Mouse (Mus musculus) C2C12 (cell line): ENCODE data around the gene Rbm33. TPM values are rescaled to one million over a fixed set of nuclear protein-coding genes. Genes with fewer than 3 reads are reported as not detected.
A peak's percentile ranks its signal among the peaks of the same experiment; 100 is the strongest.

ENCODE experiments used
- H3K27me3 ChIP-seq: one replicate; pipeline ENCODE4 v1.6.1; 2011; ENCODE audit not compliant: control insufficient read depth, insufficient read depth, insufficient read length
- H3K36me3 ChIP-seq: one replicate; pipeline ENCODE4 v1.6.1; 2011; ENCODE audit not compliant: control insufficient read depth, insufficient read depth
- H3K4me3 ChIP-seq: one replicate; pipeline ENCODE4 v1.5.1; 2011; ENCODE audit warnings: mild to moderate bottlenecking, control low read depth; ENCODE audit not compliant: poor library complexity, insufficient read depth, severe bottlenecking
- H3K79me2 ChIP-seq: one replicate; pipeline ENCODE4 v1.6.1; 2011; ENCODE audit not compliant: control insufficient read depth, insufficient read depth
- H3K79me3 ChIP-seq: one replicate; pipeline ENCODE4 v1.6.1; 2011; ENCODE audit warnings: low read depth, control low read depth
- H3ac ChIP-seq: one replicate; pipeline ENCODE3; 2011; ENCODE audit warnings: low read depth; ENCODE audit not compliant: control insufficient read depth, insufficient read length
- CEBPB ChIP-seq: IDR thresholded peaks from one replicate; pipeline ENCODE4 v1.6.1; 2011; ENCODE audit warnings: low read depth, mild to moderate bottlenecking, control low read depth, moderate library complexity
- CTCF ChIP-seq: IDR thresholded peaks from one replicate; pipeline ENCODE4 v1.5.1; 2011; ENCODE audit not compliant: control insufficient read depth, insufficient read depth, insufficient read length
- FOSL1 ChIP-seq: IDR thresholded peaks from one replicate; pipeline ENCODE4 v1.8.0; 2011; ENCODE audit warnings: mild to moderate bottlenecking, low read length; ENCODE audit not compliant: poor library complexity, insufficient read depth, severe bottlenecking
- MAX ChIP-seq: IDR thresholded peaks from one replicate; pipeline ENCODE4 v1.6.1; 2011; ENCODE audit warnings: mild to moderate bottlenecking, control low read depth
- MYOD1 ChIP-seq: IDR thresholded peaks from one replicate; pipeline ENCODE4 v1.6.1; 2011; ENCODE audit warnings: low read depth; ENCODE audit not compliant: control insufficient read depth, insufficient read length
- MYOG ChIP-seq: IDR thresholded peaks from one replicate; pipeline ENCODE4 v1.6.1; 2011; ENCODE audit not compliant: control insufficient read depth, insufficient read length; ENCODE audit errors: extremely low read depth
- USF1 ChIP-seq: IDR thresholded peaks from one replicate; pipeline ENCODE4 v1.6.1; 2011; ENCODE audit warnings: low read depth, mild to moderate bottlenecking, control low read depth, moderate library complexity
- long read RNA-seq, 2 experiments: library from polyadenylated mRNA; unstranded; transcript quantifications; one replicate each; pipeline ENCODE4 v2.0.0; 2019 to 2020
- polyA plus RNA-seq: library from polyadenylated mRNA; unstranded; fragments of >200 nt; fragmentation: generic; extraction: Trizol; gene quantifications from one replicate; pipeline ENCODE4 v1.2.1, GENCODE M21; 2012; ENCODE audit warnings: missing spikeins

Gene Rbm33
- 10.1 TPM for polyA plus RNA-seq
- long read RNA-seq, experiment 1, partial matches to known transcripts = 2 of 3 reads
- long read RNA-seq, experiment 1, other reads (novel, unspliced or antisense) = 1 of 3 reads
- long read RNA-seq, experiment 2, partial matches to known transcripts = 9 of 13 reads
- long read RNA-seq, experiment 2, other reads (novel, unspliced or antisense) = 4 of 13 reads

DNA sequence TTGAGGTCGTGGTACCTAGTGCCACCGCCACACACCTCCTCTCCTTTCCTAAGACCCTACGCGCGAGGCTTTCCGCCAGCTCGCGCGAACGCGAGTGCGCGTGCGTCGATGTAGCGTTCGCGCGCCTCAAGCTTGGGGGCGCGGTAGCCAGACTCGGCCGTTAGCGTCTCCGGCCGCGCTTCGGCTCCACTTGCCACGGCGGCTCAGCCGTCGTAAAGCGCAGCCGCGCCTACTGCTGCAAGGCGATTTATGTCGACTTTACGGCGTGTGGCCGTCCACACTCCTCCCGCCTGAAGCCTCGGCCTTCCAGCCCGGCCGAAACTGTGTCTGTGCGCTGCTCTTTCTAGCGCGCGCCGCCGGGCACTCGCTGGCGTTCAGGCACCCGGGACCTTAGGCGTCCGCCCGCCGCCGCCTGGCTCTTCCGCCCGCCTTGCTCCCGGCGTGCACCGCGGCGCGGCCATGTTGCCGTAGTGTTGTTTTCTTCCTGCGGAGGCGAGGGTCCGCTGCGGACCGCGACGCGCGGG lies at the start of gene Rbm33:
TSS of gene Rbm33 (plus strand) at position 400 of the 524 bp plus-strand sequence.
- TF ChIP-seq MAX = peak; percentile 29
- no peak for TF ChIP-seq MYOD1
- Histone ChIP-seq H3K79me3 (peaks cover 42% of the 10 kb centered on the region), H3K79me2 (peaks cover 49% of the 10 kb centered on the region), H3ac (peak within 1 kb of the TSS; percentile 85), H3K36me3 (peaks cover 10% of the 10 kb centered on the region), H3K4me3 (peak within 1 kb of the TSS; percentile 65), H3K27me3 (no peaks in the 10 kb centered on the region)

DNA sequence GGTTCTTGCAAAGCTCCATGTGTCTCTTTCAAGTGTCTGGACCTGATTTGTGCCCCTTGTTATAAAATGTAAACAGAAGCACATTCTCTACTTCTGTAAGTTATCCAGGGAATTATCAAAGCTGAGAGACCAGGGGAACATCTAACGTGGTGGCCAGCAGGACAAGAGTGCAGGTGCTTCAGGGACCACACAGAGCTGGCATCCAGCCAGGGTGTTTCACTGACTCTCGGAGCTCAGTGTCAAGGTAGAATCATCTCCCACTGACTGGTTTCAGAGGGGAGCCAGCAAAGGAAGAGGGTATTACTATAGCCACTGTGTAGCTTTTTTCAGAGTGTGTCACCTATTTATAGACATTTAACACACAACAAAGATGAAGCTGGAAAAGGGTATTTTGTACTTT lies 49.3 kb upstream of the Rbm33 start:
- no peaks in the 10 kb centered on the region for H3K79me3 ChIP-seq
- H3ac ChIP-seq = no peak overlapping the region
- no peak for TF ChIP-seq CTCF
- TF ChIP-seq CEBPB = no peak
- no peak for TF ChIP-seq MYOG
- TF ChIP-seq USF1 = no peak
- no peak for TF ChIP-seq MYOD1
- no peak for TF ChIP-seq MAX
- no peak for TF ChIP-seq FOSL1
- H3K27me3 ChIP-seq = no peaks in the 10 kb centered on the region
- H3K4me3 ChIP-seq = no peak overlapping the region
- H3K79me2 ChIP-seq = no peaks in the 10 kb centered on the region
- H3K36me3 ChIP-seq = no peaks in the 10 kb centered on the region

DNA sequence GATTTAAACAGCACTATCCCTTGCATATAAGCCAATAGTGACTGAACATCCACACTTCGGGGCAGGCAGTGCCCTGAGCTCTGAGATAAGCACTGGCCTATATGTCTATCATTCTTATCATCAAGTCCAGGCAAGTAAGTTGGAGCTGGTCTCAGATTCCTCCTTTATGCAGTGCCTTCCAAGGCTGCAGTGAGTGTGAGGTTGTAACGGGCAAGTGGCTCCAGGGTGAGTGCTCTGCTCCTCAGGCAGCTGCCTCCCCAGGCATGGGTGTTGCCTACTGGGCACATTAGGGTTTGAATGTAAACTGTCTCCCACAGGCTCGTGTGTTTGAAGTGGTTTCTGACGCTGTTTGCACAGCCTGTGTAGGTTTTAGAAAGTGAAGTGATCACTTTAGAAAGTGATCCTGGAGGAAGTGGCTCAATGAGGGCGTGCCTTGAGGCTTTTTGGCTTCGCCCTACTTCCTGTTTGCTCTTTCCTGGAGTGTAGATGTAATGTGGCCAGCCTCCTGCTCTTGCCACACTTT lies 47.4 kb upstream of the Rbm33 start:
- Histone ChIP-seq H3K36me3 (no peaks in the 10 kb centered on the region), H3ac (no peak overlapping the region), H3K27me3 (no peaks in the 10 kb centered on the region), H3K4me3 (no peak overlapping the region), H3K79me3 (no peaks in the 10 kb centered on the region), H3K79me2 (no peaks in the 10 kb centered on the region)
- no peak for TF ChIP-seq MAX
- TF ChIP-seq USF1 = no peak
- no peak for TF ChIP-seq FOSL1
- no peak for TF ChIP-seq CEBPB
- no peak for TF ChIP-seq MYOD1
- TF ChIP-seq MYOG = no peak
- no peak for TF ChIP-seq CTCF

DNA sequence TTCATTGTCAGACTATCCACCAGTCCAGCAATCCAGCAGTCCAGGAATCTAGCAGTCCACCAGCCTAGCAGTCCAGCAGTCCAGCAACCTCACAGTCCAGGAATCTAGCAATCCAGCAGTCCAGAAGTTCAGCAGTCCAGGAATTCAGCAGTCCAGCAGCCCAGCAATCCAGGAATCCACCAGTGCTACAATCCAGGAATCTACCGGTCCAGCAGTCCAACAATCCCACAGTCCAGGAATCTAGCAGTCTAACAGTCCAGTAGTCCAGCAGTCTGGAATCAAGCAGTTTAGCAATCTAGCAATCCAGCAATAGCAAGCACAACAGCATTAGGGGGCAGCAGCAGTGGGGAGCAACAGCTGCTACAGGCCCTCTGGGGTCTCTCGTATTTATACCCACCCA lies 44.1 kb upstream of the Rbm33 start:
- Histone ChIP-seq H3K36me3 (no peaks in the 10 kb centered on the region), H3ac (no peak overlapping the region), H3K79me2 (no peaks in the 10 kb centered on the region), H3K4me3 (no peak overlapping the region), H3K27me3 (peaks cover 7% of the 10 kb centered on the region), H3K79me3 (no peaks in the 10 kb centered on the region)
- no peak for TF ChIP-seq MAX

DNA sequence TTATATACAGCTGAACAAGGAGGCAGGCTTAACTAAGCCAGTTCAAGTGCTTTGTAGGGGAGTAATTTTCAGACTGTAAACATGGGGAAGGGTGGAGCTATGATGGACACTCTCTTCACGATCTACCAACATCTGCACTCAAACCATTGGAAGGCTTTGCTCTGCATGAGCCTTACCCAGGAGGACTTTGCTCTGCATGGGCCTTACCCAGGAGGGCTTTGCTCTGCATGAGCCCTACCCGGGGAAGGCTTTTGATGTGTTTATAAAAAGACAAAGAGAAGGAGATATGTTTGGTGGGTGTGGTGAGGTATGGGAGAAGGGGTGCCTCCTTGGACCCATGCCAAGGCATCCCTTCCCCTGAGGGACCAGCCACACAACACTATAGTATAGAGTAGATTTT lies 39.6 kb upstream of the Rbm33 start:
- no peaks in the 10 kb centered on the region for H3K79me3 ChIP-seq
- no peak overlapping the region for H3K4me3 ChIP-seq
- H3K27me3 ChIP-seq = peaks cover 7% of the 10 kb centered on the region
- no peak for TF ChIP-seq MYOG
- TF ChIP-seq MYOD1 = no peak
- TF ChIP-seq MAX = no peak
- TF ChIP-seq CTCF = no peak
- TF ChIP-seq FOSL1 = no peak
- no peak for TF ChIP-seq USF1
- no peak for TF ChIP-seq CEBPB
- no peaks in the 10 kb centered on the region for H3K36me3 ChIP-seq
- H3K79me2 ChIP-seq = no peaks in the 10 kb centered on the region
- no peak overlapping the region for H3ac ChIP-seq

DNA sequence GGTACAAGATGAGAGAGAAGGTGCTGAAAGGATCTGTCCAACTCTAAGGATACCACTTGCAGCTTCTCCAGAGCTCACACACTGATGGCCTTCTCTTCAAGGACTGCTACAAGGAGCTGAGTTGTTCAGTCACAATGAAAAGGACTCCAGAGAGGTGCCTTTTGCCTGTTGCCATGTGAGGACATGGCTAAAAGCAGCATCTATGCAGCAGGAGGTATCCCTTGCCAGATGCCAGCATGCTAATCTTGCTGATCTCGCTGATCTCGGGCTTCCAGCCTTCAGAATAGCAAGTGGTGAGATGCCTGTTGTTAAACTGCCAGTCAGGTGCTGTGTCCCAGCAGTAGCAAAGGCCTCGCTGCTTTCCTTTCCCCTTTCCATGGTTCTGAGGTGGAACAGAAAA lies 27.8 kb upstream of the Rbm33 start:
- Histone ChIP-seq H3K79me2 (no peaks in the 10 kb centered on the region), H3K36me3 (no peaks in the 10 kb centered on the region), H3K27me3 (peaks cover 19% of the 10 kb centered on the region), H3K4me3 (no peak overlapping the region), H3ac (no peak overlapping the region), H3K79me3 (no peaks in the 10 kb centered on the region)
- TF ChIP-seq USF1 = no peak
- TF ChIP-seq MYOD1 = no peak
- TF ChIP-seq FOSL1 = no peak
- no peak for TF ChIP-seq CEBPB
- no peak for TF ChIP-seq MYOG
- TF ChIP-seq CTCF = no peak
- no peak for TF ChIP-seq MAX
